Mouse (Mus musculus): Measurements from ENCODE around the gene Mocs1.
"Not testable (repeated sequence)": the region's sequence is repeated elsewhere in the genome, so short reads cannot be mapped to it uniquely, and the experiment has no call there.

Mocs1 gene

GRCm38 (mm10) chr17:49432071-49432711, 4.0 kb downstream of the Mocs1 start:
- DNase-seq, result peak; percentile 62 to 69

- DNase-seq, result no peak
These were observed 4.9 kb downstream of the Mocs1 start for GRCm38 (mm10) chr17:49433071-49433470.

- DNase-seq, result no peak
These were observed 6.1 kb downstream of the Mocs1 start for GRCm38 (mm10) chr17:49434236-49434635.

- no peak for DNase-seq
These were observed 6.9 kb downstream of the Mocs1 start for GRCm38 (mm10) chr17:49435081-49435480.

- no peak for DNase-seq
These were observed 8.5 kb downstream of the Mocs1 start for GRCm38 (mm10) chr17:49436631-49437030.

GRCm38 (mm10) chr17:49437306-49437705, 9.1 kb downstream of the Mocs1 start:
- DNase-seq, result not testable (repeated sequence)

GRCm38 (mm10) chr17:49438822-49439574, 10.8 kb downstream of the Mocs1 start:
- no peak for DNase-seq

- DNase-seq, result no peak
These were observed 11.5 kb downstream of the Mocs1 start for GRCm38 (mm10) chr17:49439706-49440105.

- DNase-seq, result no peak
These were observed 12.4 kb downstream of the Mocs1 start for GRCm38 (mm10) chr17:49440331-49441130.

GRCm38 (mm10) chr17:49442841-49443240, 14.7 kb downstream of the Mocs1 start:
- not testable (repeated sequence) for DNase-seq

GRCm38 (mm10) chr17:49448570-49449229, 20.5 kb downstream of the Mocs1 start:
- DNase-seq, result peak in 1 of 2 experiments; percentile 42

- DNase-seq, result no peak
These were observed 21.1 kb downstream of the Mocs1 start for GRCm38 (mm10) chr17:49449230-49449608.

- DNase-seq, result no peak
These were observed 22.8 kb downstream of the Mocs1 start for GRCm38 (mm10) chr17:49450922-49451321.

- DNase-seq, result no peak
These were observed 28.2 kb downstream of the Mocs1 start for GRCm38 (mm10) chr17:49456334-49456733.

- DNase-seq, result no peak
These were observed 29.7 kb downstream of the Mocs1 start for GRCm38 (mm10) chr17:49457833-49458232.

- no peak for DNase-seq
These were observed 30.2 kb downstream of the Mocs1 start for GRCm38 (mm10) chr17:49458386-49458785.

GRCm38 (mm10) chr17:49464884-49465283, 36.7 kb downstream of the Mocs1 start:
- DNase-seq, result no peak

- peak; percentile 79 for DNase-seq
These were observed 40.1 kb downstream of the Mocs1 start for GRCm38 (mm10) chr17:49468223-49468622.

GRCm38 (mm10) chr17:49472626-49473025, 44.5 kb downstream of the Mocs1 start:
- no peak for DNase-seq

GRCm38 (mm10) chr17:49474051-49474450, 45.9 kb downstream of the Mocs1 start:
- no peak for DNase-seq

GRCm38 (mm10) chr17:49475174-49475573, 47.0 kb downstream of the Mocs1 start:
- no peak for DNase-seq

GRCm38 (mm10) chr17:49477370-49477769, 49.2 kb downstream of the Mocs1 start:
- no peak for DNase-seq

- DNase-seq, result no peak
These were observed 53.7 kb downstream of the Mocs1 start for GRCm38 (mm10) chr17:49481876-49482275.
